Mouse (Mus musculus): ENCODE measurements at regions not wholly inside any gene's neighbourhood (a gene's known extent, or its start where the extent isn't known, plus 50 kb on each side); places are given as distances from the start of the nearest gene placed in this dataset.

GRCm38 (mm10) chr4:62890588-62891580, 74.5 kb upstream of the Zfp618 start:
- no peak for DNase-seq

GRCm38 (mm10) chr4:62912891-62913290, 52.5 kb upstream of the Zfp618 start:
- DNase-seq, result no peak

Data from cerebellum, adult 9-10 months (tissue).